Mouse (Mus musculus) limb, embryonic 13.5 days (tissue): Measurements from ENCODE around the gene Rbpms2. TPM values are rescaled to one million over a fixed set of nuclear protein-coding genes. Genes with fewer than 3 reads are reported as not detected.
"Not testable (repeated sequence)": the region's sequence is repeated elsewhere in the genome, so short reads cannot be mapped to it uniquely, and the experiment has no call there.

Experiments used
- ATAC-seq: fragments of 200-750 bp; cut with Nextera tagmentation; 2 replicates; pipeline ENCODE4 v1.8.0; 2017; ENCODE audit warnings: low read depth, moderate number of reproducible peaks, moderate TSS enrichment; ENCODE audit not compliant: low FRiP score
- H3K27ac ChIP-seq: fragments of 300-500 bp; sonication (generic); 2 replicates; pipeline ENCODE4 v1.5.1; 2015; ENCODE audit warnings: inconsistent platforms, mild to moderate bottlenecking, moderate library complexity
- H3K27me3 ChIP-seq: fragments of 300-500 bp; sonication (generic); 2 replicates; pipeline ENCODE4 v1.6.1; 2015; ENCODE audit warnings: mild to moderate bottlenecking, inconsistent platforms
- H3K36me3 ChIP-seq: fragments of 300-500 bp; sonication (generic); 2 replicates; pipeline ENCODE4 v1.6.1; 2015; ENCODE audit warnings: inconsistent platforms, mild to moderate bottlenecking, moderate library complexity
- H3K4me1 ChIP-seq: fragments of 300-500 bp; sonication (generic); 2 replicates; pipeline ENCODE4 v1.6.1; 2015; ENCODE audit warnings: inconsistent platforms
- H3K4me2 ChIP-seq: fragments of 300-500 bp; sonication (generic); replicated peaks from 2 replicates; pipeline ENCODE4 v1.6.1; 2015; ENCODE audit warnings: inconsistent platforms, mild to moderate bottlenecking, moderate library complexity
- H3K4me3 ChIP-seq: fragments of 300-500 bp; sonication (generic); 2 replicates; pipeline ENCODE4 v1.5.1; 2015; ENCODE audit warnings: moderate library complexity, mild to moderate bottlenecking, inconsistent platforms
- H3K9ac ChIP-seq: fragments of 300-500 bp; sonication (generic); 2 replicates; pipeline ENCODE4 v1.6.1; 2015; ENCODE audit warnings: mild to moderate bottlenecking, inconsistent platforms
- H3K9me3 ChIP-seq: fragments of 300-500 bp; sonication (generic); 2 replicates; pipeline ENCODE4 v1.6.1; 2016; ENCODE audit warnings: inconsistent platforms
- WGBS: fragments of 180-500 bp; shearing (Covaris S2); methylation state at CpG from one replicate; pipeline ENCODE4 v1.1.7; 2015; 5-methylcytosine and 5-hydroxymethylcytosine counted together
- polyA plus RNA-seq: library from polyadenylated mRNA; unstranded; fragments of >200 nt; fragmentation: Nextera tagmentation; extraction: Ambion mirVana; gene quantifications from 2 replicates; pipeline ENCODE4 v1.2.1, GENCODE M21; 2015

The Rbpms2 gene
- polyA plus RNA-seq, 1 experiment from 2014 or later: 16.1 TPM

- Histone ChIP-seq H3K9me3 (no peaks in the 10 kb centered on the region), H3K4me3 (no peak overlapping the region), H3K4me1 (peaks cover 20% of the 10 kb centered on the region), H3K9ac (no peak overlapping the region), H3K4me2 (no peak overlapping the region), H3K36me3 (peaks cover 43% of the 10 kb centered on the region), H3K27ac (no peak overlapping the region), H3K27me3 (no peaks in the 10 kb centered on the region)
- WGBS: 82% methylated on average over 2 of the region's 2 CpGs
- no peak for ATAC-seq
Observed at GRCm38 (mm10) chr9:65684704-65685103, 55.3 kb downstream of the Rbpms2 start.

- H3K4me1 ChIP-seq: peaks cover 22% of the 10 kb centered on the region
- WGBS: 75% methylated on average over 2 of the region's 2 CpGs
- H3K27me3 ChIP-seq, H3K4me3 ChIP-seq, H3K9ac ChIP-seq, ATAC-seq, H3K4me2 ChIP-seq, H3K27ac ChIP-seq, H3K9me3 ChIP-seq: not testable (repeated sequence)
- peaks cover 82% of the 10 kb centered on the region for H3K36me3 ChIP-seq
Observed at GRCm38 (mm10) chr9:65689869-65690268, 60.4 kb downstream of the Rbpms2 start.

GRCm38 (mm10) chr9:65692466-65692865, 63.0 kb downstream of the Rbpms2 start:
- 57% methylated on average over 3 of the region's 3 CpGs for WGBS
- peaks cover 84% of the 10 kb centered on the region for H3K36me3 ChIP-seq
- H3K4me3 ChIP-seq: no peak overlapping the region
- peaks cover 22% of the 10 kb centered on the region for H3K4me1 ChIP-seq
- no peak for ATAC-seq
- no peak overlapping the region for H3K9ac ChIP-seq
- peak overlapping the region; percentile 67 for H3K27ac ChIP-seq
- no peaks in the 10 kb centered on the region for H3K9me3 ChIP-seq
- no peak overlapping the region for H3K4me2 ChIP-seq
- H3K27me3 ChIP-seq: no peaks in the 10 kb centered on the region

GRCm38 (mm10) chr9:65692959-65693603, 63.6 kb downstream of the Rbpms2 start:
- peaks cover 84% of the 10 kb centered on the region for H3K36me3 ChIP-seq
- no peak overlapping the region for H3K9ac ChIP-seq
- no peak overlapping the region for H3K4me2 ChIP-seq
- H3K9me3 ChIP-seq: no peaks in the 10 kb centered on the region
- 43% methylated on average over 5 of the region's 5 CpGs for WGBS
- H3K4me3 ChIP-seq: no peak overlapping the region
- no peaks in the 10 kb centered on the region for H3K27me3 ChIP-seq
- H3K4me1 ChIP-seq: peaks cover 22% of the 10 kb centered on the region
- H3K27ac ChIP-seq: peak overlapping the region; percentile 67
- ATAC-seq: no peak; the same call in 1 of the 2 replicates

DNA sequence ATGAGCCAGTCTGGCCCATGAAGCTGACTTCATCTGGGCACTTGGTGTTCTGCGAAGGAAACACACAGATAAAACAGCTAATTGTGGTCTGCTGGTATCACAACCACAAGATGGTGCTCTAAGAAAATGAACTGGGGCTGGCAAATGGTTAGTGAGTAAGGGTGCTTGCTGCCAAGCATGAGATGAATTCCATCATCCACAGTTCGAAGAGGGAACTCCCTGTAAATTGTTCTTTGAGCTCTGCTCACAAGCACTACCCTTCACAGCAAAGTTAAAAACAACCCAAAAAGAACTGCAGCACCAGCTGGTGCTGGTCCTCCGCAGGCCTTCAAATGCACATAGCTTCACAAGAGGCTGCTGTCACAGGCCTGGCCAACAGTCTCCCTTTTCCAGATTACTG, 66.2 kb downstream of the Rbpms2 start:
- ATAC-seq: no peak
- Histone ChIP-seq H3K27ac (no peak overlapping the region; the same call in 1 of the 2 replicates), H3K4me2 (no peak overlapping the region), H3K4me1 (peaks cover 22% of the 10 kb centered on the region), H3K9me3 (no peaks in the 10 kb centered on the region), H3K4me3 (no peak overlapping the region), H3K9ac (no peak overlapping the region), H3K36me3 (peaks cover 94% of the 10 kb centered on the region), H3K27me3 (no peaks in the 10 kb centered on the region)
- WGBS: 78% methylated on average over 3 of the region's 3 CpGs

DNA sequence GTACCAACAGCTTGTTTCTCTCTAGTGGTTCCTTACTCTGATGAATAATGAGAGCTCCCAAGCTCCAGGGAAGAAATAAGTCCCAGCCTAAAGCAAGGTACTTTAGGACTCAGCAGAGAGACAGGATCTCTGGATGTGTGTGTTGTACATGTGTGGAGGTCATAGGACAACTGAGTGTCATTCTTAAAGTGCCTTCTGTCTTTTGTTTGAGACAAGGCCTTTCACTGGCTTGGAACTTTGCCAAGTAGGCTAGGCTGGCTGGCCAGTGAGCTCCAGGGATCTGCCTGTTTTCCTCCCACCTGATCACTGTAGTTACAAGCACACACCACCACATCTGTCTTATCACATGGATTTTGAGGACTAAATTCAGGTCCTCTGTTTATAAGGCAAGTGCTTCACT, 66.9 kb downstream of the Rbpms2 start:
- Histone ChIP-seq H3K36me3 (peaks cover 97% of the 10 kb centered on the region), H3K27ac (peak overlapping the region; percentile 33; the same call in 1 of the 2 replicates), H3K4me2 (no peak overlapping the region)

DNA sequence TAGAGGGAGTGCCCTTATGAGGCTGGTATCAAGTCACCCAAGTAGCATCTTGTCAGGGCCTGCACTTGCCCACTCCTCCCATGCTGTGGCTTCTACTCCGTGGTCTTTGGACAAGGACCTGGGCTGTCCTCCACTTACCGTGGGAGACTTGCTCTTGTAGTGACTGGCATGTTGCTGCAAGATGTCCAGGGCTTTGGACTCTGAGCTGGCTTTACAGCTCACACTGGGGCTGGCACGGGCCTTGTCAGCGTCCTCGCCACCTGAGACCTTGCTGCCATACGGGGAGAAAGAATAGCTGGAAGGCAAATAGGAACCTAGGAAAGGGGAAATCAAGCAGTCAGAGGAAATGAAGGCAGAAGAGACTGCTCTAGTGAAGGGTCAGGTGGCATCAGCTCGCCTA, 67.9 kb downstream of the Rbpms2 start:
- Histone ChIP-seq H3K27me3 (no peaks in the 10 kb centered on the region), H3K4me1 (peaks cover 17% of the 10 kb centered on the region), H3K27ac (no peak overlapping the region), H3K9me3 (no peaks in the 10 kb centered on the region), H3K36me3 (peaks cover 98% of the 10 kb centered on the region), H3K4me3 (no peak overlapping the region), H3K9ac (no peak overlapping the region), H3K4me2 (no peak overlapping the region)
- ATAC-seq: no peak
- WGBS: 87% methylated on average over 7 of the region's 7 CpGs

More for the DNA sequence above, 66.9 kb downstream of the Rbpms2 start:
- H3K4me3 ChIP-seq: no peak overlapping the region
- H3K27me3 ChIP-seq: no peaks in the 10 kb centered on the region
- no peaks in the 10 kb centered on the region for H3K9me3 ChIP-seq
- peaks cover 22% of the 10 kb centered on the region for H3K4me1 ChIP-seq
- no peak overlapping the region for H3K9ac ChIP-seq
- ATAC-seq: no peak

DNA sequence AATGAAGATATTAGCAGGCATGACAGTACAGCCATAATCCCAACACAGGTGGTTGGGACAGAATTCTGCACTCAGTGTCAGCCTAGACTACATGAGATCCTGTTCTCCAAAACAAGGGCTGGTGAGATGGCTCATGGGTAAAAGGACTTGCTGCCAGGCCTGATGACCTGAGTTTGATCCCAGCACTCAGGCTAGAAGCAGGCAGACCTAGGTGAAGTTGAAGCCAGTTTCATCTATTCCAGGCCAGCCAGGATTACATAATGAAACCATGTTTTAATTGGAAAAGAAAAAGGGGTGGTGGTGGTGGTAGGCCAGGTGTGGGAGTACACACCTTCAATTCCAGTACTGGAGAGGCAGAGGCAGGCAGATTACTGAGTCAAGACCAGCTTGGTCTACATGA, 68.5 kb downstream of the Rbpms2 start:
- Histone ChIP-seq H3K27ac (no peak overlapping the region), H3K9me3 (no peaks in the 10 kb centered on the region), H3K4me2 (no peak overlapping the region), H3K27me3 (no peaks in the 10 kb centered on the region), H3K36me3 (peaks cover 98% of the 10 kb centered on the region), H3K9ac (no peak overlapping the region), H3K4me1 (peaks cover 11% of the 10 kb centered on the region), H3K4me3 (no peak overlapping the region)
- no peak for ATAC-seq

DNA sequence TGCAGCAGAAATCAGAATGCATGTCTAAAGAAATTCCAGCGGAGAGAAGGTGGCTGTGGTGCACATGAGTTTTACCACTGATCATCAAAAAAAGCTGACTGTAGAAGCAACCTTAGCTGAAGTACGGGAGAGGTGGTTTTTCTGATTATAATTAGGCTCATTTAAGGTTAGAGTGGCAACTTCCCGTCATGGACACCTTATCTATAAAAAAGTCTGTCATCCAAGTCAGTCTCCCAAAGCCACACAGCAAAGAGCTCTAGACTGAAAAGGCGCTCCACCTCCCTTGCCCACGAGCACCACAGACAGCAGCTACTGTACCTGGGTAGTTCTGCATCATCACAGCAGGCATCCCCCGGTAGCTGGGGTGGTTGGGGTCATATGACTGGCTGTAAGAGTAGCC, 71.1 kb downstream of the Rbpms2 start:
- H3K4me3 ChIP-seq: no peak overlapping the region
- no peaks in the 10 kb centered on the region for H3K27me3 ChIP-seq
- WGBS: 81% methylated on average over 6 of the region's 6 CpGs
- H3K4me1 ChIP-seq: no peaks in the 10 kb centered on the region
- H3K36me3 ChIP-seq: peaks cover 93% of the 10 kb centered on the region
- H3K27ac ChIP-seq: no peak overlapping the region
- H3K9me3 ChIP-seq: no peaks in the 10 kb centered on the region
- no peak for ATAC-seq
- H3K9ac ChIP-seq: no peak overlapping the region
- no peak overlapping the region for H3K4me2 ChIP-seq

DNA sequence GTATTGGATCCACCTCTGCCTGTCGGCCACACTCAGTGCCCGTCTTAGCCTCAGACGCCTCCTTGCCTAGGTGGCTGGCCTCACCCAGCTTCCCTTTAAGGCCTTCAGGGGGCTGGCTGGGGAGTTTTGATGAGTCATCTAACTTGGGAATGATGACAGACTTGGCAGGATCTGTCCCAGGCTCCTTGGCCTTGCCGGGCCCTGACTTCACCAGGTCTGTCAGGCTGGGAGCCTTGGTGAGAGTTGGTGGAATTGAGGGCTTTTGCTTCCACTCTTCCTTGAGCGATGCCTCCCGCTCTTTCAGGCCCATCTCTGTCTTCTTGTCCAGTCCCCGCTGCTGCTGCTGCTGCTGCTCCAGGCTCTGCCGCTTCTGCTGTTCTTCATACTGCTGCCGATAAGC, 72.8 kb downstream of the Rbpms2 start:
- H3K27ac ChIP-seq: no peak overlapping the region
- no peak overlapping the region for H3K9ac ChIP-seq
- ATAC-seq: no peak
- H3K4me1 ChIP-seq: no peaks in the 10 kb centered on the region
- H3K9me3 ChIP-seq: no peaks in the 10 kb centered on the region
- H3K4me3 ChIP-seq: no peak overlapping the region
- no peaks in the 10 kb centered on the region for H3K27me3 ChIP-seq
- 94% methylated on average over 9 of the region's 9 CpGs for WGBS
- no peak overlapping the region for H3K4me2 ChIP-seq
- peaks cover 80% of the 10 kb centered on the region for H3K36me3 ChIP-seq

DNA sequence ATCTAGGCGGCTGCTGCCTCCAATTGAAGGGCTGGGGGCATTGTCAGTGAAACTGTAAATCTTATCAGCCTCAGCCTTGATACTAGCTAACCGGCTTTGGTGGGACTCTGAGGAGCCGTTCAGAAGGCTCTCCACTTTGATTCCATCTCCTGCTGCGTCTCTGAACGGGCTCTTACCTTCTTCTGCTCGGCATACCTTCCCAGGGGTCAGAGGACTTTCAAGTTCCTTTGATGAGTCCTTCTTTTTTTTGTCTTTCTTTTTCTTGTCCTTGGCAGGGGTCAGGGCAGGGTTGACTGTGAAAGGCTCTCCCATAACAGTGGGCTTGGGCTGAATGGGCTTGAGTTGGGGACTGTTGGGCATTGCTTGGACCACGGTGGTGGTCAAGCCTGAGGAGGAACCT, 73.8 kb downstream of the Rbpms2 start:
- no peak overlapping the region for H3K27ac ChIP-seq
- H3K4me3 ChIP-seq: no peak overlapping the region
- no peaks in the 10 kb centered on the region for H3K4me1 ChIP-seq
- no peak overlapping the region for H3K4me2 ChIP-seq
- WGBS: 90% methylated on average over 7 of the region's 7 CpGs
- H3K9ac ChIP-seq: no peak overlapping the region
- peaks cover 71% of the 10 kb centered on the region for H3K36me3 ChIP-seq
- no peaks in the 10 kb centered on the region for H3K27me3 ChIP-seq
- ATAC-seq: no peak
- no peaks in the 10 kb centered on the region for H3K9me3 ChIP-seq

GRCm38 (mm10) chr9:65703926-65704595, 74.6 kb downstream of the Rbpms2 start:
- 92% methylated on average over 24 of the region's 24 CpGs for whole genome bisulfite sequencing
- no peak overlapping the region for H3K4me2 ChIP-seq

More at GRCm38 (mm10) chr9:65703926-65704595, 74.6 kb downstream of the Rbpms2 start:
- Histone ChIP-seq H3K27ac (no peak overlapping the region), H3K4me3 (no peak overlapping the region), H3K27me3 (no peaks in the 10 kb centered on the region), H3K9me3 (no peaks in the 10 kb centered on the region), H3K4me1 (no peaks in the 10 kb centered on the region), H3K36me3 (peaks cover 66% of the 10 kb centered on the region), H3K9ac (no peak overlapping the region)
- no peak for ATAC-seq
